Mouse (Mus musculus) heart, postnatal 0 days (tissue): ENCODE results near the gene Wfdc15a.

Source experiments
- CTCF ChIP-seq: IDR thresholded peaks from 2 replicates; pipeline ENCODE4 v1.5.1; 2016; ENCODE audit warnings: antibody characterized with exemption, control low read depth, low read depth
- EP300 ChIP-seq: IDR thresholded peaks from 2 replicates; pipeline ENCODE4 v1.6.1; 2016; ENCODE audit warnings: antibody characterized with exemption, low read depth

DNA sequence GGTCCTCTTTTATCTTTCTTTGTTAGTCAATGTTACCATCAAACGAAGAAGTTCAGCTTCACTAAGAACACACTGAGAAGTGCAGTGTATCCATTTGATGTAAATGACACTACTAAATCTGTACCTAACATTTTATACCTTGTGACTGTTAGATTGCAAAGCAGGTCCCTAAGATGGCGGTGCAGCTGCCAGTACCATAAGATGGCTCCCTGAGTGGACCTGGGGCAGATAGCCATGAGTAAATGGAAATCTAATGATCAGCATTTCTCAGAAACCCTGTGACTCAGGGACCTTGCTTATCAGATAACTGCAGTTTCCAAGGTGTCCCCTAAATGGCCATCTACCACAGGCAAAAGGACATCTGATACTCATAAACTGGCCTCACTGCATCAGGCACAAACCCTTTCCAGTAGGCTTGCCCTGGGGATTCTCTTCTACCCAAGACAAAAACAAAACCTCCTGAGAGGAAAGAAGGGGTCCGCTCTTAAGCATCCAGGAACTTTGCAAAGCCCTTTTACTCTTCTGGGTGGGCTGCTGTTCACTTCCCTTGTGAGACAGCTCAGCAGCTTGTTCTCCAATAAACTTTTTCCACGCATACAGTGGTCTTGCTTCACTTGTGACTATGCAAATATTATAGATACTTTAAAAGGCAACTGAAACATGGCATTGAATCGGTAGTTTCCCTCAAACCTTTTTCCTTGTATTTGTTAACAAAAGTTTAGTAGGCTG lies 3.8 kb downstream of the Wfdc15a start:
- TF ChIP-seq EP300 (no peak), CTCF (no peak)
